Mouse (Mus musculus) urinary bladder, postnatal 10 days (tissue): ENCODE measurements around the gene Tmem213.

ENCODE experiments used
- DNase-seq: peaks from one replicate; pipeline ENCODE4 v3.0.0; 2022; ENCODE audit warnings: low spot score

Tmem213 gene

GRCm38 (mm10) chr6:38116107-38116770 is 7.2 kb downstream of the Tmem213 start:
- no peak for DNase-seq

- DNase-seq, result no peak
Observed at GRCm38 (mm10) chr6:38118341-38118740, 9.3 kb downstream of the Tmem213 start.

- DNase-seq, result no peak
Observed at GRCm38 (mm10) chr6:38120681-38121371, 11.8 kb downstream of the Tmem213 start.

GRCm38 (mm10) chr6:38121843-38122242 is 12.8 kb downstream of the Tmem213 start:
- no peak for DNase-seq

GRCm38 (mm10) chr6:38122791-38123190 is 13.7 kb downstream of the Tmem213 start:
- no peak for DNase-seq

GRCm38 (mm10) chr6:38123471-38124206 is 14.6 kb downstream of the Tmem213 start:
- DNase-seq, result no peak

GRCm38 (mm10) chr6:38124207-38124835 is 15.3 kb downstream of the Tmem213 start, which contains the start of gene Atp6v0a4:
Atp6v0a4 (minus strand) TSS chr6:38124586.
- DNase-seq, result no peak

- no peak for DNase-seq
Observed at GRCm38 (mm10) chr6:38124882-38125281, 15.8 kb downstream of the Tmem213 start.

GRCm38 (mm10) chr6:38125462-38125861 is 16.4 kb downstream of the Tmem213 start:
- no peak for DNase-seq

GRCm38 (mm10) chr6:38128115-38128514 is 19.1 kb downstream of the Tmem213 start:
- no peak for DNase-seq

GRCm38 (mm10) chr6:38129883-38130282 is 20.8 kb downstream of the Tmem213 start:
- no peak for DNase-seq

- no peak for DNase-seq
Observed at GRCm38 (mm10) chr6:38131801-38132231, 22.8 kb downstream of the Tmem213 start.

- no peak for DNase-seq
Observed at GRCm38 (mm10) chr6:38134806-38135559, 25.9 kb downstream of the Tmem213 start.

GRCm38 (mm10) chr6:38139086-38139485 is 30.0 kb downstream of the Tmem213 start:
- no peak for DNase-seq

- DNase-seq, result no peak
Observed at GRCm38 (mm10) chr6:38140402-38140801, 31.3 kb downstream of the Tmem213 start.

GRCm38 (mm10) chr6:38144161-38144998 is 35.3 kb downstream of the Tmem213 start:
- no peak for DNase-seq

GRCm38 (mm10) chr6:38145463-38146065 is 36.5 kb downstream of the Tmem213 start:
- DNase-seq, result no peak

GRCm38 (mm10) chr6:38147301-38147700 is 38.2 kb downstream of the Tmem213 start:
- no peak for DNase-seq

- DNase-seq, result no peak
Observed at GRCm38 (mm10) chr6:38148626-38149025, 39.6 kb downstream of the Tmem213 start.

GRCm38 (mm10) chr6:38149483-38149882 is 40.4 kb downstream of the Tmem213 start:
- DNase-seq, result no peak
